ENCODE assay signal across 16 mouse cellular contexts in the genomic region with DNA sequence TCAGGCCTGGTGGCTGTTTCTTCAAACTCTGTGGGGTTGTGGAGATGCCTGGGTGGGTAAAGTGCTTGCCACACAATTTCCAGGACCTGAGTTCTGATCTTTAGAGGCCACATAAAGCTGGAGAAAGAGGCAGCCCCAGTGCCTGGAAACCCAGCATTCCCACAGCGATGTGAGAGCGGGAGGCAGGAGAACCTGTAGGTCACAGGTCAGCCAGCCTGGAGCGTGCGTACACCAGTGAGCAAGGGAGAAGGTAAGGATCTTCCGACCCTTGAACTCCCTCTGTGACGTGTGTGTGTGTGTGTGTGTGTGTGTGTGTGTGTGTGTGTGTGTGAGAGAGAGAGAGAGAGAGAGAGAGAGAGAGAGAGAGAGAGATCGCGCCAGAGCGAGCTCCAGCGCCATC. TPM values are rescaled to one million over a fixed set of nuclear protein-coding genes. Genes with fewer than 3 reads are reported as not detected.
"Had no signal": no experiment of that assay in that cellular context is flagged by ENCODE, and none has a peak within 500 bp of the region (broad histone marks: within the 10 kb centered on the region; RNA-seq: fewer than 3 reads in every experiment).

No protein-coding gene starts in this region.

- H3K4me3 ChIP-seq: layer of hippocampus, adult 2 months; limb, embryonic 13.5 days; liver, embryonic 15.5 days had no signal

- H3K4me2 ChIP-seq: limb, embryonic 13.5 days; liver, embryonic 15.5 days; midbrain, embryonic 11.5 days had no signal

- H3K36me3 ChIP-seq: limb, embryonic 13.5 days; liver, embryonic 15.5 days had no signal

- H3K27me3 ChIP-seq: limb, embryonic 13.5 days had no signal

- H3K9ac ChIP-seq: limb, embryonic 13.5 days; liver, embryonic 15.5 days had no signal

- H3K27ac ChIP-seq: layer of hippocampus, adult 2 months; limb, embryonic 13.5 days; liver, embryonic 15.5 days had no signal

- DNase-seq: kidney, adult 9 months; kidney, postnatal 14 days; layer of hippocampus, adult 9-11 months; liver; lung, adult 2 months; lung, postnatal 14 days; lung, postnatal 4 days; midbrain, embryonic 14.5 days; thymus, adult 18-20 months; thymus, postnatal 36 days had no signal

- H3K9me3 ChIP-seq: limb, embryonic 13.5 days; liver, embryonic 15.5 days had no signal

RNA-seq across cellular contexts. Expression of gene Tead1, which starts 14.4 kb away (rescaled TPM):
- total RNA-seq: megakaryocyte progenitor cell, adult 5-6 weeks; megakaryocyte-erythroid progenitor cell, adult 5-6 weeks had no signal
